Mouse (Mus musculus) kidney, postnatal 14 days (tissue): Measurements from ENCODE around the gene Prss44.
"Not testable (repeated sequence)": the region's sequence is repeated elsewhere in the genome, so short reads cannot be mapped to it uniquely, and the experiment has no call there.

Experiments
- DNase-seq: peaks from one replicate; pipeline ENCODE4 v3.0.0; 2022; ENCODE audit warnings: mixed read lengths

Prss44 gene

DNA sequence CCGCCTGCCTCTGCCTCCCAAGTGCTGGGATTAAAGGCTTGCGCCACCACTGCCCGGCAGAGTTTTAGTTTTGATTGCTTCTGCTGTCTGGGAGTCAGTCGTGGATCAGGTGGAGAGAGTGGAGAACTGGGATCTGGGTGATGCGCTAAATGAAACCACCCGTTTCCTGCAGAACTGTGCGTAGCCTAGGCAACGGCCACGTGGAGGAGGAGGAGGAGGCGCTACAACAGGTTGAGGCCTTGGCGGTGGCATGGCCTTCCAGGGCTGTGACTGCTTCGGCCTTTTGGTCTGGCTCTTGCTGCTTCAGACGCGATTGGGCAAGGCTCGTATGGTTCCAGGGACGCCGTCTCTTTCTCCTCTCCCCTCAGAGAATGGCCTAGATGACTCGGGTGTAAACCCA is at the start of gene Prss44:
Gene Prss44 (plus strand): TSS at position 206 of the 400 bp plus-strand sequence.
- no peak for DNase-seq

- no peak for DNase-seq
Measured at GRCm38 (mm10) chr9:110772336-110772735, 41.5 kb upstream of the Prss44 start.

GRCm38 (mm10) chr9:110774403-110775268 is 39.2 kb upstream of the Prss44 start:
- peak; percentile 50 for DNase-seq

DNA sequence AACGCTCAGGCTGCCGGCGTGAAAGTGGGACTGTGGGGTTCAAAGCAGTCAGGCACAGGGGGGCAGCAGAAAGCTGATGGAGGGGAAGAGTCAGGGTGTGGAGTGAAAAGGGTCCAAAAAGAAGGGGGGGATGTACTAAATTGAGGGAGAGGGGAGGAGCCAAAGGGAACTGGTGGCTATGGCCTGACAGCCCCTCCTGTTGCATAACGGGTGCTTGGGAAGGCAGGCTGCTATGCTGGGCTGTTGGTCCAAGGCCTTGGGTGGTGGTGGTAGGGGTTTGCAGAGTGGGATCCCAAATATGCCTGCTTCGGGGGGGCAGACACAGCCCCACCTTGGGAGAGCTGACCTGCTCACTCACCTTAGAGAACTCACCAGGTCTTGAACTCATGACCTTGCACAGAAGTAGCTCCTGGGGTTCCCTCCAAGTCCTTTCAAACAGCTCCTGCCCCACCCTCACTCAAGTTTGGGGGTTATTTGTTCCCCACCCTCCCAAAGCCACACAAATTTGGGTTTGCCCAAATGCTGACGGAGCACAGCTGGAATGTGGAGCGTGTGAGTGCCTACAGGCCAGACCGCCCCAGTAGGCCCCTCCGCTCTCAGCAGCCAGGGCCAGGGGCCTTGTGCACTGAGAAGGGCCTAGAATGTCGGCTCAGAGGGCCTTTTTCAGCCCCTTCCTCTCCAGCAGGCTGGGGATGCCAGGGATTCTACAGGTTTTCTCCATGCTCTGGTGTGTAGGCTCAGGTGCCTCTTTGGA is 38.3 kb upstream of the Prss44 start:
- DNase-seq: no peak

DNA sequence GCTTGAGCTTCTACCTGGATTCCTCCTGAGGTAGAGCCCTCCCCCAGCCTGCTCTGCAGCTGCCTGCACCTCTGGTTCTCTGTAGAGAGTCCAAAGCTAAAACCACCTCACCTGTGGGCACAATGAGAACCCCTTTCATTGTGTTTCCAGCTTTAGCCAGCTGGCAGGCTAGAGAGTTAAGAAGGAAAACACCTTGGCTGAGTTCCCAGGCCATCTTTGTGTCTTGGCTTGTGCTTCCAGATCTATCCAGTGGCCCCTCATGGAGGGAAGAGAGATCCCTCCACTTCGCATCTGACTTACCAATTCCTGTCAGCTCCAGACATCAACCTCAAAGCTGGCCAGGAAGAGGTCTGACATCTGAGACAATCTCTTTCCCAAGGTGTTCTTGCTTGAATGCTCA is 35.7 kb upstream of the Prss44 start:
- DNase-seq: no peak

DNA sequence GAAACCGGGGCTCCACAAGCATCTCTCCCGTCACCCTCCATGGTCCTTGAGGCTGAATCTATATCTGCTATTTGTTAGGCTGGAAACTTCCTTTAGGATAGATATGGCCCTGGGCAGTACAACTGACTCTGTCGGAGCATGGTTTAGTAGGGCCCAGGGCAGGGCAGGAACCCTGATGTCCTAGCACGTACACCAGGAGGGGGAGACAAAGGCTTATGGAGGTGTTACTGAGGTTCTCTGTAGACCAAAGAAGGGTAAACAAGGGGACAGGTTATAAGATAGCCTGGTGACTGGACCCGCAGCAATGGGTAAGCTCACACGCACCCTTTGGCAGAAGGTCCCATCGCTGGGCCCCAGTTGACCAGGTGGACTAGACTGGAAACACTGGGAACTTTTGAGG is 35.2 kb upstream of the Prss44 start:
- no peak for DNase-seq

GRCm38 (mm10) chr9:110779242-110779913 is 34.4 kb upstream of the Prss44 start:
- DNase-seq: peak; percentile 34

DNA sequence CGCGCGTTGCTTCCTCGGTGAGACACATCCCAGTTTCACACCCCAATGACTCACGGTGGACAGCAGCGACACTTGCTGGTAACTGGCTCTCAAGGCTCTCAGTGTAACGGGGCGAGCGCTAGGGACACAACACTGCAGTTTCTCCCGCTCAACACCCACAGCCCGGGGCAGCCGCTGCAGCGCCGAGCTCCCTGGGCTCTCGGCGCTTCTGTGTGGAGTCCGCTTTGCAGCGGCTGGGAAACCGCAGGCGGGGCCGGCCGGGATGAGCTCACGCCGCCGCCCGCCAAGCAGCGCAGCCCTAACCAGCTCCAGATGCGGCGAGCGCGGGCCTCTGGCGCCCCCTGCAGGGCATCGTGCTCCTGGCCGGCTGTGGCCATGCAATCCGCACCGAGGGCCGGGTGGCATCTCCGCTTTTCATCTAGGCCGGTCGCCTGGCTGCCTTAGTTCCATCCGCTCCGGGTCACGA is 32.5 kb upstream of the Prss44 start:
- peak; percentile 96 for DNase-seq

GRCm38 (mm10) chr9:110781731-110782130 is 32.1 kb upstream of the Prss44 start:
- peak; percentile 94 for DNase-seq

- no peak for DNase-seq
Measured at GRCm38 (mm10) chr9:110783611-110784010, 30.2 kb upstream of the Prss44 start.

DNA sequence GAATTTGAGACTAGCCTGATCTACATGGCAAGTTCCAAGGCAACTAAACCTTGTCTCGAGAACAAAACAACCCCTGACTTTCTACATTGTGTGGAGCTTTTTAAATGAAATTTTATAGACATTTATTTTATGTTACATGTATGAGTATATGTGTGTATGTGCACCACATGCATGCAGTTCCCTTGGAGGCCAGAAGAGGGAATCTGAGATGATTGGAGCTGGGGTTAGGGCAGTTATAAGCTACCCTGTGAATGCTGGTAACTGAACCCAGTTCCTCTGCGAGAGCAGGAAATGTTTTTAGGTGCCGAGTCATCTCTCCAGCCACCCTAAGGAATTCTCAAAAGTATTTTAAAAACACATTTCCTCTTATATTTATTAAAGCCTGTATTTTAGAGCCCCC is 25.6 kb upstream of the Prss44 start:
- no peak for DNase-seq

GRCm38 (mm10) chr9:110790462-110790861 is 23.3 kb upstream of the Prss44 start:
- no peak for DNase-seq

- no peak for DNase-seq
Measured at GRCm38 (mm10) chr9:110797013-110797412, 16.8 kb upstream of the Prss44 start.

DNA sequence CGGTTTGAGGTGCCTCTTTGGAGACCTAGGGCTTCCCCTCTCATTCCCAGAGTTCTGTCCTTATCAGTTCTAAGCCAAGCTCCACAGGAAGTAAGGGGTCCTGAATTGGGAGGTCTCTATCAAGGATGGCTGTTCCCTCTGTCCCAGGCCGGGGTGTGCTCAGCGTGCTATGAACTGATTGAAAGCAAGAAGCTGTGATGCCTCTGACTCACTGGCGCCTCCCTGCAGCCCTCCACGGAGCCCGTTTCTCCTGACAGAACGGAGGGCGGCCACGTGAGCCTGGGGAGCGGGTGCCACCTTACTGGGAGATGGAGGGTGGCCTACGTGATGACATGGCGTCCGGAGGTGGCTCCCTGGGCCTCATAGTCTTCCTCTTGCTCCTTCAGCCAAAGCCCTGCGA is 15.9 kb upstream of the Prss44 start, which contains the start of gene Prss42:
Gene Prss42 (plus strand): TSS at position 301 of the 400 bp plus-strand sequence.
- DNase-seq: no peak

DNA sequence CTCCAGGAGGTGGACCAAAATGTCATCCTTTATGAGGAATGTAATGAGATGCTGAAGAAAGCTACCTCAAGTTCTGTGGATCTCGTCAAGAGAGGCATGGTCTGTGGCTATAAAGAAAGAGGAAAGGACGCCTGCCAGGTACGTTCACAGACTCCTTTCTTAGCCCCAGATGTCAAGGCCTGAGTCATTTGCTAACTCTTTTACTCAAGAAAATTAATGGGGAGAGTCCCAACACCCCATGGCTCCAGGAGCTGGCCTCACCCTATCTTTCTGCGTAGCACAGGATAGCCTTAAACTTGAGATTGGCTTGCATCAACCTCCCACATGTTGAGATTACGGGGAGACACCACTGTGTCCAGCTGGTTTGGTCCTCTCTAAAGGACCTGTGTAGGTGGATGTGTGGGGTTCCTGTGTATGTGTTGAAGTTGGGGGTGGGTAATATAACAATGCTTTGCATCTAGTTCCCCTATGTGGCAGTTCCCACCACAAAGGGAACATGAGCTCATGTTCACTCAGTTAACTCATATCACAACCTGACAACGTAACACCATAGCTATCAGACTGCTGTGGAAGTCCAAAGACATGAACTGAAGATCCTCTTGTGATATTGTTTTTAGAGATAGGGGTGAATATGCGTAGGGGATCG is 12.8 kb upstream of the Prss44 start:
- no peak for DNase-seq

DNA sequence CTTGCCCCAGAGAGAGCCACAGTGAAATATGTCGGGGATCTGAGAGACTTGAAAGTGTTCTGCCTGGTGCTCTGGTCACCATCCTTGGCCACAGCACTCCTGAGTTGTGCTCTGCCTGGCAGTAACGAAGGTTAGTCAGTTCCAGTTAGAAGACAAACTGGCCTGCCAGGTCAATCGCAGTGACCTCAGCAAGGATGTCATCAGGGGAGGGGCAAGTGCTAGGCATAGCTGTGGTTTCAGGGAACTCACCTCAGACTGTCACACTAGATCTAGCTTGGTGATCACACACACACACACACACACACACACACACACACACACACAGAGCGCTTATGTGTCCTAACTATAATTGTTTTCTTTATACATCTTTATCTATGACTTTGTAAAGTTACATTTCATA is 10.5 kb upstream of the Prss44 start:
- DNase-seq: no peak

DNA sequence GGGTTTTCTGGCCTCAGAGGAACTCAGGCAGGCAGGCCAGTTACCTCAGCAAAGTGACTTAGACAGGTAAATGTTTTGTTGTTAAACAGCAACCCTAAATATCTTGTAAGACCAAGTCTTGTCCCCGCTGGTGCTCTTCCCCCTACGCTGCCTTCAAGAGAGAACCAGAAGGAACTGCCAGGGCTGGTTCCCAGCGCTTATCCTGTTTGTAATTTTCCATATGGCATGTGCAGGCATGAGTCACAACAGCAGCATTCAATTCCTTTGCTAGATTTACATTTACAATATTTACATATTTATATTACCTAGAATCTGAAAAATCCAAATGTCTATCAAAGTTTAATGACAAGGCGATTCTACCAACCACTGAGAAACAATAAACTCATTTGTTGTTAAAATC is 3.7 kb upstream of the Prss44 start:
- no peak for DNase-seq

DNA sequence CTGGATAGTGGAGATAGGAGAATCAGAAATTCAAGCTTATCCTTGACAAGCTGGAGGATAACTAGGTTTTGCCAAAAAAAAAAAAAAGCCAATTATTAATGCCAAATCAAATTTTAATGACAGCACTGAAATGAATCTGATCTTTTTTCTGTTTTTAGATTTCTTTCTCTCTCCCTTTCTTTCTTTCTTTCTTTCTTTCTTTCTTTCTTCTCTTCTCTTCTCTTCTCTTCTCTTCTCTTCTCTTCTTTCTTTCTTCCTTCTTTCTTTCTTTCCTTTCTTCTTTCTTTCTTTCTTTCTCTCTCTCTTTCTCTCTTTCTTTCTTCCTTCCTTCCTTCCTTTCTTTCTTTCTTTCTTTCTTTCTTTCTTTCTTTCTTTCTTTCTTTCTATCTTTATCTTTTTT is 6.8 kb downstream of the Prss44 start:
- DNase-seq: not testable (repeated sequence)

- no peak for DNase-seq
Measured at GRCm38 (mm10) chr9:110821436-110821835, 7.6 kb downstream of the Prss44 start.

DNA sequence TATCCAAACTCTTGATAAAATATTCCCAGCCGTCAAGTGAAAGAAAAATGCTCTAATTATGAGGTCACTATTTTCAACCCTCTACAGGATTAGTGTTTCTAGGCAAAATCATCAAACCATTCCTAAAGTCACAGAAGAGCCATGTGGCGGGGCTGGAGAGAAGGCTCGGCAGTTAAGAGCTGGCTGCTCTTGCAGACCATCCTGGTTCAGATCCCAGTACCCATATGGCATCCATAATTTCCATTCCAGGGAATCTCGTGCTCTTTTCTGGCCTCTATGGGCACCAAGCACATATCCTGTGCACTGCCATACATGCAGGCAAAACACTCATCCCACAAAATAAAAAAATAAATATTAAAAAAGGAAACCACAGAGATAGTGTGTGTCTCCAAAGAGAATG is 11.6 kb downstream of the Prss44 start:
- no peak for DNase-seq

- DNase-seq: no peak
Measured at GRCm38 (mm10) chr9:110825832-110826231, 12.0 kb downstream of the Prss44 start.

DNA sequence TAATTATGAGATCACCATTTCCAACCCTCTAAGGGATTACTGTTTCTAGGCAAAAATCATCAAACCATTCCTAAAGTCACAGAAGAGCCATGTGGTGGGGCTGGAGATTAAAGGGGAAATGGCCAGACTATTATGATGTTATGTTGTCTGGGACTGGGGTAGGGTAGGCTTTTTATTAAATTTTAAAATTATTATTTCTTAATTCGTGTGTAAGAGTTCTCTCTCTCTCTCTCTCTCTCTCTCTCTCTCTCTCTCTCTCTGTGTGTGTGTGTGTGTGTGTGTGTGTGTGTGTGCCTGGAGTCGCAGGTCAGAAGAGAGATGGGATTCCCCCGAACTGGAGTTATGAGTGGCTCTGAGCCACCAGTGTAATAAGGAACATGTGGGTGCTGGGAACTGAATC is 12.6 kb downstream of the Prss44 start, which contains the start of gene Prss43:
Gene Prss43 (plus strand): TSS at position 301 of the 400 bp plus-strand sequence.
- no peak for DNase-seq

DNA sequence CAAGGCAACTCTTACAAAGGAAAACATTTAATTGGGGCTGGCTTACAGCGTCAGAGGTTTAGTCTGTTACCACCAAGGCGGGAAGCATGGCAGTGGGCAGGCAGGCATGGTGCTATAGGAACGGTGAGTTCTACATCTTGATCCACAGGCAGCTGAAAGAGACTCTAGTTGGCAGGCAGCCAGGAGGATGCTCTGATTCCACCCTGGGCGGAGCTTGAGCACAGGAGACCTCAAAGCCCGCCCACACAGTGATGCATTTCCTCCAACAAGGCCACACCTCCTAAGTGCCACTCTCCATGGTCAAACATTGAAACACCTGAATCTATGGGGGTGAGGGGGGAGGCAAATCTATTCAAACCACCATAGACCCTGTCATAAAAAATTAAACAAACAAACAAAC is 19.2 kb downstream of the Prss44 start:
- DNase-seq: no peak
